Mouse (Mus musculus) left cerebral cortex, postnatal 14 days (tissue): ENCODE measurements at regions not wholly inside any gene's neighbourhood (a gene's known extent, or its start where the extent isn't known, plus 50 kb on each side); places are given as distances from the start of the nearest gene placed in this dataset.
A peak's percentile ranks its signal among the peaks of the same experiment; 100 is the strongest.

Source experiments
- DNase-seq, 2 experiments: peaks; one replicate each; pipeline ENCODE4 v3.0.0; 2021 to 2022; ENCODE audit warnings: low spot score in 2 of 2, mixed read lengths in 1 of 2
- intact Hi-C: fragments of 180-260 bp; cut with DNase I; formaldehyde crosslinking; loops from one replicate; pipeline ENCODE4 v1.15.1; 2025

- DNase-seq, result no peak
- intact Hi-C loops, result no loop called here
These were observed 291.6 kb upstream of the Jarid2 start for GRCm38 (mm10) chr13:44437709-44438108.

- DNase-seq, result no peak
- intact Hi-C loops, result no loop called here
These were observed 288.2 kb upstream of the Jarid2 start for GRCm38 (mm10) chr13:44441061-44441460.

GRCm38 (mm10) chr13:44449216-44449830 is 280.0 kb upstream of the Jarid2 start:
- no peak for DNase-seq
- intact Hi-C loops, result no loop called here

GRCm38 (mm10) chr13:44451224-44451623 is 278.1 kb upstream of the Jarid2 start:
- intact Hi-C loops, result no loop called here
- no peak for DNase-seq

- intact Hi-C loops, result no loop called here
- no peak for DNase-seq
These were observed 276.1 kb upstream of the Jarid2 start for GRCm38 (mm10) chr13:44453131-44453530.

- intact Hi-C loops, result no loop called here
- no peak for DNase-seq
These were observed 275.1 kb upstream of the Jarid2 start for GRCm38 (mm10) chr13:44454136-44454535.

GRCm38 (mm10) chr13:44455193-44455592 is 274.1 kb upstream of the Jarid2 start:
- intact Hi-C loops, result no loop called here
- DNase-seq, result no peak

- DNase-seq, result no peak
- intact Hi-C loops, result no loop called here
These were observed 270.5 kb upstream of the Jarid2 start for GRCm38 (mm10) chr13:44458744-44459143.

- no peak for DNase-seq
- intact Hi-C loops, result no loop called here
These were observed 270.1 kb upstream of the Jarid2 start for GRCm38 (mm10) chr13:44459148-44459547.

GRCm38 (mm10) chr13:44463675-44464074 is 265.6 kb upstream of the Jarid2 start:
- intact Hi-C loops, result no loop called here
- DNase-seq, result no peak

- no peak for DNase-seq
- intact Hi-C loops, result no loop called here
These were observed 263.7 kb upstream of the Jarid2 start for GRCm38 (mm10) chr13:44465567-44465966.

- intact Hi-C loops, result no loop called here
- no peak for DNase-seq
These were observed 260.2 kb upstream of the Jarid2 start for GRCm38 (mm10) chr13:44468963-44469674.

GRCm38 (mm10) chr13:44469675-44470074 is 259.6 kb upstream of the Jarid2 start:
- intact Hi-C loops, result no loop called here

GRCm38 (mm10) chr13:44473200-44473599 is 256.1 kb upstream of the Jarid2 start:
- intact Hi-C loops, result no loop called here
- DNase-seq, result no peak

More at GRCm38 (mm10) chr13:44469675-44470074, 259.6 kb upstream of the Jarid2 start:
- DNase-seq, result no peak

- DNase-seq, result no peak
- intact Hi-C loops, result no loop called here
These were observed 252.4 kb upstream of the Jarid2 start for GRCm38 (mm10) chr13:44476901-44477300.

GRCm38 (mm10) chr13:44480128-44480527 is 249.1 kb upstream of the Jarid2 start:
- no peak for DNase-seq
- intact Hi-C loops, result no loop called here

GRCm38 (mm10) chr13:44482661-44483060 is 246.6 kb upstream of the Jarid2 start:
- intact Hi-C loops, result no loop called here
- no peak for DNase-seq

GRCm38 (mm10) chr13:44484582-44485329 is 244.5 kb upstream of the Jarid2 start:
- DNase-seq, result peak in 1 of 2 experiments; percentile 15
- intact Hi-C loops, result no loop called here

- no peak for DNase-seq
- intact Hi-C loops, result no loop called here
These were observed 238.3 kb upstream of the Jarid2 start for GRCm38 (mm10) chr13:44490935-44491465.

- intact Hi-C loops, result no loop called here
- no peak for DNase-seq
These were observed 235.4 kb upstream of the Jarid2 start for GRCm38 (mm10) chr13:44493884-44494283.
